14 mouse cellular contexts compared by ENCODE assay signal in the genomic region with DNA sequence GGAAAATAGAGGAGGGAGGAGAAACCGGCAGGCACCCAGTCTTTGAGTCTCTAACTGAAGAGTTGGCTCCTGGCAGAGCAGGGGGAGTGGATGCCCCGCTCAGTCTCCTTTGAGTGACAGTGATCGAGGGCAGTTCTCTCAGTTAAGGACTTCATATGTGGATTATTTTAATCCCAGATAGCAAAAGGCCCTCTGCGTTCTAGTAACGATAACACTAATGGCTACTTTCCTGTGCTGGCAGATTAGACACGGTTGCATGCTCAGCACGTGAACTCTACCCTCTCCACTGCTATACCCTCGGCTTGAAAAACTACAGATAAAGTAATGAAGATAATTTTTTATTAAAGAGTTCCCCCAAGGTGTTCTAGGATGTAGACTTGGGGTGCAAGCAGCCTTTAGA.
DNase-seq lines count a peak whose midpoint lies in the region; ATAC-seq and TF ChIP-seq lines count a peak whose summit lies in the region.
"Had no signal": no experiment of that assay in that cellular context is flagged by ENCODE, and none has a peak within 500 bp of the region (broad histone marks: within the 10 kb centered on the region; RNA-seq: fewer than 3 reads in every experiment).

No protein-coding gene starts in this region.

- H3K9ac ChIP-seq in heart, adult 2 months (ENCODE audit: low read depth, low read length), result no peak overlapping the region
- no peak overlapping the region for H3K9ac ChIP-seq in lung, embryonic 14.5 days
- H3K9ac ChIP-seq in liver, embryonic 11.5 days (ENCODE audit: low read depth, low read length), result no peak overlapping the region
- no peak overlapping the region for H3K9ac ChIP-seq in stomach, embryonic 15.5 days
- H3K9ac ChIP-seq: embryonic facial prominence, embryonic 12.5 days; midbrain, embryonic 12.5 days had no signal

- DNase-seq in heart, adult 2 months, result no peak
- no peak for DNase-seq in heart, postnatal 25 days (ENCODE audit: low spot score)
- peak; percentile 46 for DNase-seq in lung, embryonic 14.5 days
- DNase-seq in lung, postnatal 10 days, result no peak
- no peak for DNase-seq in liver, embryonic 11.5 days (ENCODE audit: low spot score)
- no peak for DNase-seq in embryo, embryonic 10.5 days (ENCODE audit: low spot score)
- DNase-seq in spleen, adult 18-20 months, result no peak
- DNase-seq: adrenal gland, postnatal 14 days; cerebellum, postnatal 36 days; lung, adult 18-20 months; thymus, postnatal 36 days had no signal

- H3K36me3 ChIP-seq in heart, adult 2 months (ENCODE audit: control insufficient read depth, insufficient read depth, low read length), result peaks cover 8% of the 10 kb centered on the region
- no peaks in the 10 kb centered on the region for H3K36me3 ChIP-seq in lung, embryonic 14.5 days (ENCODE audit: insufficient read depth)
- no peaks in the 10 kb centered on the region for H3K36me3 ChIP-seq in liver, embryonic 11.5 days (ENCODE audit: control insufficient read depth, insufficient read depth, low read length)
- H3K36me3 ChIP-seq in stomach, embryonic 15.5 days, result no peaks in the 10 kb centered on the region
- H3K36me3 ChIP-seq: embryonic facial prominence, embryonic 12.5 days; midbrain, embryonic 12.5 days had no signal

- peaks cover 3% of the 10 kb centered on the region for H3K79me2 ChIP-seq in heart, adult 2 months (replicated peaks; ENCODE audit: control insufficient read depth, insufficient read depth, low read length)

- peak overlapping the region; percentile 31; the same call in 1 of the 2 replicates for H3K4me2 ChIP-seq in lung, embryonic 14.5 days
- no peak overlapping the region for H3K4me2 ChIP-seq in liver, embryonic 11.5 days
- H3K4me2 ChIP-seq in stomach, embryonic 15.5 days, result no peak overlapping the region
- H3K4me2 ChIP-seq: embryonic facial prominence, embryonic 12.5 days; midbrain, embryonic 12.5 days had no signal

- peak; percentile 45; the same call in 1 of the 2 replicates for ATAC-seq in lung, embryonic 14.5 days (ENCODE audit: insufficient read depth)
- peak; percentile 63; the same call in 1 of the 2 replicates for ATAC-seq in liver, embryonic 11.5 days (replicated peaks; ENCODE audit: low FRiP score)
- peak; percentile 18; the same call in 1 of the 2 replicates for ATAC-seq in stomach, embryonic 15.5 days (ENCODE audit: insufficient read depth, low FRiP score, low read depth)

- TF ChIP-seq POLR2A in heart, adult 2 months (IDR thresholded peaks at IDR 0.05; ENCODE audit: insufficient read depth, low read depth, low read length), result no peak

- peaks cover 17% of the 10 kb centered on the region for H3K4me1 ChIP-seq in heart, adult 2 months (ENCODE audit: control insufficient read depth, insufficient read depth, low read length)
- peaks cover 25% of the 10 kb centered on the region for H3K4me1 ChIP-seq in lung, embryonic 14.5 days (ENCODE audit: insufficient read depth)
- H3K4me1 ChIP-seq in liver, embryonic 11.5 days (replicated peaks; ENCODE audit: control insufficient read depth, insufficient read depth, low read length), result peaks cover 27% of the 10 kb centered on the region
- peaks cover 5% of the 10 kb centered on the region; the same call in 1 of the 2 replicates for H3K4me1 ChIP-seq in stomach, embryonic 15.5 days

- no peak overlapping the region for H3K4me3 ChIP-seq in heart, adult 2 months
- H3K4me3 ChIP-seq in lung, embryonic 14.5 days (ENCODE audit: low read depth, low read length), result no peak overlapping the region
- H3K4me3 ChIP-seq in liver, embryonic 11.5 days (ENCODE audit: low read depth, low read length), result no peak overlapping the region
- no peak overlapping the region for H3K4me3 ChIP-seq in stomach, embryonic 15.5 days (replicated peaks)
- H3K4me3 ChIP-seq: embryonic facial prominence, embryonic 12.5 days; midbrain, embryonic 12.5 days had no signal

- peak overlapping the region; percentile 67 for H3K27ac ChIP-seq in heart, adult 2 months
- peak overlapping the region; percentile 70 for H3K27ac ChIP-seq in lung, embryonic 14.5 days (ENCODE audit: low read depth)
- no peak overlapping the region for H3K27ac ChIP-seq in liver, embryonic 11.5 days (ENCODE audit: low read depth, low read length)
- no peak overlapping the region for H3K27ac ChIP-seq in stomach, embryonic 15.5 days
- H3K27ac ChIP-seq: embryonic facial prominence, embryonic 12.5 days; midbrain, embryonic 12.5 days had no signal

- intact Hi-C loops in heart, adult 2 months (cut with DNase I), result no loop called here
- intact Hi-C loops in heart, postnatal 25 days (cut with DNase I), result no loop called here

- TF ChIP-seq EP300 in heart, adult 2 months (IDR thresholded peaks at IDR 0.05; ENCODE audit: insufficient read depth, low read depth, low read length), result no peak

- no peaks in the 10 kb centered on the region for H3K27me3 ChIP-seq in heart, adult 2 months (ENCODE audit: control insufficient read depth, insufficient read depth, low read length)
- H3K27me3 ChIP-seq in lung, embryonic 14.5 days (ENCODE audit: insufficient read depth, low read length), result no peaks in the 10 kb centered on the region
- no peaks in the 10 kb centered on the region for H3K27me3 ChIP-seq in liver, embryonic 11.5 days (replicated peaks; ENCODE audit: control insufficient read depth, insufficient read depth, low read length)
- no peaks in the 10 kb centered on the region for H3K27me3 ChIP-seq in stomach, embryonic 15.5 days (replicated peaks)
- H3K27me3 ChIP-seq: embryonic facial prominence, embryonic 12.5 days had no signal

- no peak for TF ChIP-seq CTCF in heart, adult 2 months (IDR thresholded peaks at IDR 0.05)
- TF ChIP-seq CTCF in lung, embryonic 14.5 days (IDR thresholded peaks at IDR 0.05; ENCODE audit: low read depth), result no peak

- H3K9me3 ChIP-seq in lung, embryonic 14.5 days (ENCODE audit: low read depth, low read length), result no peaks in the 10 kb centered on the region
- no peaks in the 10 kb centered on the region for H3K9me3 ChIP-seq in liver, embryonic 11.5 days (ENCODE audit: control insufficient read depth, low read length)
- H3K9me3 ChIP-seq in stomach, embryonic 15.5 days, result no peaks in the 10 kb centered on the region
- H3K9me3 ChIP-seq: embryonic facial prominence, embryonic 12.5 days; midbrain, embryonic 12.5 days had no signal

- WGBS in heart, adult 2 months, result 18% methylated on average over 8 of the region's 8 CpGs
- 17% methylated on average over 8 of the region's 8 CpGs for WGBS in lung, embryonic 14.5 days
- WGBS in liver, embryonic 11.5 days, result 32% methylated on average over 8 of the region's 8 CpGs
- WGBS in stomach, embryonic 15.5 days, result 47% methylated on average over 8 of the region's 8 CpGs

Comparison
In these comparisons a context has a peak if more than half of its experiments do, and no peak if none do; other contexts are left out.
1. H3K27ac ChIP-seq: peak in heart, adult 2 months (single experiment) and lung, embryonic 14.5 days (single experiment); none in liver, embryonic 11.5 days (single experiment) and stomach, embryonic 15.5 days (single experiment).
2. Peak in every context shown above with its lines, with median percentiles within 50 percentile points of each other: ATAC-seq.